ENCODE assay signal across 16 mouse cellular contexts in the genomic region with DNA sequence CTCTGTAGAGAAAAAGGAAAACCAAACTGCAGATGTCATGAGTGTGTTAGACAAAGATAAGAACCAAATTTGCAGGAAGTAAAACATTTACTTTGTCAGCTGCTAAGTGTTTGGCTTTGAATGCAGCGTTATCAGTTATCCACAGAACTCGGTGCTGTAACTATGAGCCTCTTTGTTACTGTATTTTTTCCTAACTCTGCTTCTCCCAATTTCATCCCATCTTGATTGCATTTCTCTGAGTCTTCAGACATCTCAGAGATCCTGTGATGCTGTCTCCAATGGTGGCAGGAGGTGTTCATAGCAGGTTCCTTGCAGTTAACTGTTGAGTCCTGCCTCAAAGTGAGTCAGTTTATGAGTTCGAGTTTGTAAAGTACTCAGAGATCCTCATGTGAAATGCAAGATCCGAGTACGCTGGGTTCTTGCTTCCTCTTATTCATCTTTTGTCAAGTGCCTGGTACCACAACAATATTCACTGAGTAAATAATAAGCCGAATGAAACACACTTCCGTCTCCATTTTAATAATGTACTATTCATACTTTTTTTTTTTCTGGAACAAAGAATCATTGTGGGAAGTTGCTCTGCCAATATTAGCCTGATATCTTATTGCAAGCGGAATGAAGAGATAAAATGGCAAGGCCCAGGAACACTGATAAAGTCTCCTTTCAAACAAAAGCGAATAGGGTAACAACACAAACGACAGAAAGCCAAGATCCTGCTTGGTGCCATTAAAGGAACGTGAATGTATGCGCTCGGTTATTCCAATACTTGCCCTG.
DNase-seq lines count a peak whose midpoint lies in the region; ATAC-seq and TF ChIP-seq lines count a peak whose summit lies in the region.
"Had no signal": no experiment of that assay in that cellular context is flagged by ENCODE, and none has a peak within 500 bp of the region (broad histone marks: within the 10 kb centered on the region; RNA-seq: fewer than 3 reads in every experiment).

No protein-coding gene starts in this region.

- H3K9me3 ChIP-seq in embryonic facial prominence, embryonic 12.5 days: no peaks in the 10 kb centered on the region
- H3K9me3 ChIP-seq in embryonic facial prominence, embryonic 10.5 days: no peaks in the 10 kb centered on the region
- H3K9me3 ChIP-seq in lung, embryonic 14.5 days (ENCODE audit: low read depth, low read length): no peaks in the 10 kb centered on the region
- no peaks in the 10 kb centered on the region for H3K9me3 ChIP-seq in intestine, embryonic 15.5 days
- H3K9me3 ChIP-seq in stomach, embryonic 14.5 days (ENCODE audit: control insufficient read depth, low read depth, low read length): no peaks in the 10 kb centered on the region
- H3K9me3 ChIP-seq in hindbrain, embryonic 14.5 days (ENCODE audit: control insufficient read depth, low read length): no peaks in the 10 kb centered on the region

- no peak overlapping the region for H3K4me2 ChIP-seq in embryonic facial prominence, embryonic 12.5 days (replicated peaks)
- no peak overlapping the region for H3K4me2 ChIP-seq in lung, embryonic 14.5 days
- H3K4me2 ChIP-seq in intestine, embryonic 15.5 days (replicated peaks): no peak overlapping the region
- no peak overlapping the region for H3K4me2 ChIP-seq in stomach, embryonic 14.5 days (replicated peaks; ENCODE audit: low read depth, low read length)
- H3K4me2 ChIP-seq in hindbrain, embryonic 14.5 days (replicated peaks): no peak overlapping the region

- DNase-seq in embryonic facial prominence, embryonic 10.5 days (ENCODE audit: low spot score): no peak
- DNase-seq in lung, embryonic 14.5 days: no peak
- DNase-seq in lung, adult 18-20 months: no peak
- DNase-seq in hindbrain, embryonic 14.5 days (ENCODE audit: low spot score): no peak
- DNase-seq in ovary, postnatal 36 days (ENCODE audit: low spot score): no peak
- DNase-seq: cerebellum, adult 9-10 months; gastrocnemius, postnatal 25 days; kidney, postnatal 25 days; lung, postnatal 14 days; right cerebral cortex, postnatal 25 days; thymus, adult 2 months had no signal

- no peak for ATAC-seq in embryonic facial prominence, embryonic 12.5 days (ENCODE audit: insufficient number of reproducible peaks, insufficient read depth, low FRiP score, low TSS enrichment)
- no peak for ATAC-seq in lung, embryonic 14.5 days (ENCODE audit: insufficient read depth)
- peak; percentile 63; the same call in 1 of the 2 replicates for ATAC-seq in intestine, embryonic 15.5 days
- 0 out of 2 replicates have a peak, but pooled peaks have one; percentile 33 for ATAC-seq in stomach, embryonic 14.5 days (ENCODE audit: insufficient number of reproducible peaks, insufficient read depth, low FRiP score, low read depth)
- no peak for ATAC-seq in hindbrain, embryonic 14.5 days (ENCODE audit: low FRiP score)
- ATAC-seq: forebrain, embryonic 16.5 days; hindbrain, postnatal 0 days had no signal

- peak overlapping the region; percentile 23; the same call in 1 of the 2 replicates for H3K27ac ChIP-seq in embryonic facial prominence, embryonic 12.5 days
- no peak overlapping the region for H3K27ac ChIP-seq in embryonic facial prominence, embryonic 10.5 days (replicated peaks)
- H3K27ac ChIP-seq in lung, embryonic 14.5 days (ENCODE audit: low read depth): peak overlapping the region; percentile 38; the same call in 1 of the 2 replicates
- H3K27ac ChIP-seq in intestine, embryonic 15.5 days: 0 out of 2 replicates have a peak overlapping the region, but pooled peaks have one; percentile 37
- H3K27ac ChIP-seq in stomach, embryonic 14.5 days (ENCODE audit: low read length): peak overlapping the region; percentile 33; the same call in 1 of the 2 replicates
- no peak overlapping the region for H3K27ac ChIP-seq in hindbrain, embryonic 14.5 days
- H3K27ac ChIP-seq: hindbrain, postnatal 0 days had no signal

- TF ChIP-seq CTCF in lung, embryonic 14.5 days (IDR thresholded peaks at IDR 0.05; ENCODE audit: low read depth): no peak

- H3K4me1 ChIP-seq in embryonic facial prominence, embryonic 12.5 days: peaks cover 3% of the 10 kb centered on the region; the same call in 1 of the 2 replicates
- H3K4me1 ChIP-seq in embryonic facial prominence, embryonic 10.5 days: 0 out of 2 replicates have a peak, but pooled peaks cover 3% of the 10 kb centered on the region
- peaks cover 5% of the 10 kb centered on the region; the same call in 1 of the 2 replicates for H3K4me1 ChIP-seq in lung, embryonic 14.5 days (ENCODE audit: insufficient read depth)
- H3K4me1 ChIP-seq in intestine, embryonic 15.5 days (replicated peaks): peaks cover 2% of the 10 kb centered on the region; the same call in 1 of the 2 replicates
- H3K4me1 ChIP-seq in stomach, embryonic 14.5 days (ENCODE audit: control insufficient read depth, insufficient read depth, low read length): no peaks in the 10 kb centered on the region
- H3K4me1 ChIP-seq in hindbrain, embryonic 14.5 days (replicated peaks; ENCODE audit: control insufficient read depth, insufficient read depth, low read length): no peaks in the 10 kb centered on the region

- WGBS in embryonic facial prominence, embryonic 12.5 days: 73% methylated on average over 13 of the region's 13 CpGs
- WGBS in embryonic facial prominence, embryonic 10.5 days: 86% methylated on average over 13 of the region's 13 CpGs
- 39% methylated on average over 13 of the region's 13 CpGs for WGBS in lung, embryonic 14.5 days
- WGBS in intestine, embryonic 15.5 days: 47% methylated on average over 13 of the region's 13 CpGs
- 62% methylated on average over 13 of the region's 13 CpGs for WGBS in stomach, embryonic 14.5 days
- whole genome bisulfite sequencing in hindbrain, embryonic 14.5 days: 83% methylated on average over 13 of the region's 13 CpGs

- H3K27me3 ChIP-seq in embryonic facial prominence, embryonic 12.5 days: no peaks in the 10 kb centered on the region
- no peaks in the 10 kb centered on the region for H3K27me3 ChIP-seq in embryonic facial prominence, embryonic 10.5 days (replicated peaks; ENCODE audit: low read depth, poor library complexity, severe bottlenecking)
- H3K27me3 ChIP-seq in lung, embryonic 14.5 days (ENCODE audit: insufficient read depth, low read length): no peaks in the 10 kb centered on the region
- no peaks in the 10 kb centered on the region for H3K27me3 ChIP-seq in intestine, embryonic 15.5 days (replicated peaks)
- no peaks in the 10 kb centered on the region for H3K27me3 ChIP-seq in stomach, embryonic 14.5 days (ENCODE audit: control insufficient read depth, insufficient read depth, low read length)
- H3K27me3 ChIP-seq in hindbrain, embryonic 14.5 days (ENCODE audit: control insufficient read depth, insufficient read depth, low read length): no peaks in the 10 kb centered on the region

- no peak overlapping the region for H3K4me3 ChIP-seq in embryonic facial prominence, embryonic 12.5 days
- no peak overlapping the region for H3K4me3 ChIP-seq in embryonic facial prominence, embryonic 10.5 days
- no peak overlapping the region for H3K4me3 ChIP-seq in lung, embryonic 14.5 days (ENCODE audit: low read depth, low read length)
- H3K4me3 ChIP-seq in intestine, embryonic 15.5 days (replicated peaks): no peak overlapping the region
- no peak overlapping the region for H3K4me3 ChIP-seq in stomach, embryonic 14.5 days (ENCODE audit: low read depth, low read length)
- no peak overlapping the region for H3K4me3 ChIP-seq in hindbrain, embryonic 14.5 days (replicated peaks; ENCODE audit: low read length)

- no peak overlapping the region for H3K9ac ChIP-seq in embryonic facial prominence, embryonic 12.5 days
- no peak overlapping the region for H3K9ac ChIP-seq in lung, embryonic 14.5 days
- no peak overlapping the region for H3K9ac ChIP-seq in intestine, embryonic 15.5 days
- no peak overlapping the region for H3K9ac ChIP-seq in stomach, embryonic 14.5 days (replicated peaks; ENCODE audit: low read depth, low read length)
- no peak overlapping the region for H3K9ac ChIP-seq in hindbrain, embryonic 14.5 days

- no peaks in the 10 kb centered on the region for H3K36me3 ChIP-seq in embryonic facial prominence, embryonic 12.5 days
- H3K36me3 ChIP-seq in embryonic facial prominence, embryonic 10.5 days (replicated peaks): no peaks in the 10 kb centered on the region
- H3K36me3 ChIP-seq in lung, embryonic 14.5 days (ENCODE audit: insufficient read depth): no peaks in the 10 kb centered on the region
- H3K36me3 ChIP-seq in intestine, embryonic 15.5 days: no peaks in the 10 kb centered on the region
- no peaks in the 10 kb centered on the region for H3K36me3 ChIP-seq in stomach, embryonic 14.5 days (ENCODE audit: control insufficient read depth, insufficient read depth, low read length)
- no peaks in the 10 kb centered on the region for H3K36me3 ChIP-seq in hindbrain, embryonic 14.5 days (replicated peaks; ENCODE audit: control insufficient read depth, insufficient read depth)

Comparison
In these comparisons a context has a peak if more than half of its experiments do, and no peak if none do; other contexts are left out.
1. H3K27ac ChIP-seq: peak in embryonic facial prominence, embryonic 12.5 days (single experiment), lung, embryonic 14.5 days (single experiment), intestine, embryonic 15.5 days (single experiment) and stomach, embryonic 14.5 days (single experiment); none in embryonic facial prominence, embryonic 10.5 days (single experiment) and hindbrain, embryonic 14.5 days (single experiment).
2. ATAC-seq: peak in intestine, embryonic 15.5 days (single experiment) and stomach, embryonic 14.5 days (single experiment); none in embryonic facial prominence, embryonic 12.5 days (single experiment), lung, embryonic 14.5 days (single experiment) and hindbrain, embryonic 14.5 days (single experiment).